Mouse (Mus musculus) lung, adult 2 months (tissue): ENCODE data around the gene Osbpl9.

Experiments
- CTCF ChIP-seq: fragments of 200-500 bp; IDR thresholded peaks from 2 replicates; pipeline ENCODE4 v1.5.1; 2011; ENCODE audit warnings: mild to moderate bottlenecking, low read length, control low read depth; ENCODE audit not compliant: insufficient read depth
- POLR2A ChIP-seq: fragments of 200-500 bp; IDR thresholded peaks from 2 replicates; pipeline ENCODE4 v1.6.1; 2011; ENCODE audit warnings: low read depth, mild to moderate bottlenecking, control low read depth, low read length, borderline replicate concordance; ENCODE audit errors: extremely low read depth

- TF ChIP-seq POLR2A (no peak), CTCF (no peak)
These were observed 24.0 kb upstream of the Osbpl9 start for GRCm38 (mm10) chr4:109226071-109226470.
